Mouse (Mus musculus): Measurements from ENCODE around the gene Olfr1022.

Gene Olfr1022

GRCm38 (mm10) chr2:85868294-85868693, at the start of gene Olfr1022:
Gene Olfr1022 (plus strand): TSS chr2:85868594.
- no peak for DNase-seq

GRCm38 (mm10) chr2:85845383-85845782, 23.0 kb upstream of the Olfr1022 start, which contains the start of gene Olfr1019:
Gene Olfr1019 (minus strand): TSS chr2:85845483.
- DNase-seq, result no peak

GRCm38 (mm10) chr2:85846730-85847129, 21.7 kb upstream of the Olfr1022 start, which contains the start of gene Olfr1020:
Gene Olfr1020 (plus strand): TSS chr2:85847030.
- no peak for DNase-seq

GRCm38 (mm10) chr2:85885340-85885739, 16.9 kb downstream of the Olfr1022 start, which contains the start of gene Olfr1023:
Gene Olfr1023 (plus strand): TSS chr2:85885640.
- no peak for DNase-seq

- DNase-seq, result no peak
Observed at GRCm38 (mm10) chr2:85904952-85905351, 36.6 kb downstream of the Olfr1022 start, which contains the start of gene Olfr1024. Gene Olfr1024 (minus strand): TSS chr2:85905052.

GRCm38 (mm10) chr2:85913197-85913596, 44.8 kb downstream of the Olfr1022 start:
- no peak for DNase-seq

- no peak for DNase-seq
Observed at GRCm38 (mm10) chr2:85914893-85915292, 46.5 kb downstream of the Olfr1022 start, which contains the start of gene Olfr1025-ps1. Gene Olfr1025-ps1 (plus strand): TSS chr2:85915193.

Measured in cerebellum, postnatal 10 days (tissue).